Mouse (Mus musculus): Measurements from ENCODE around the gene Adgrf5.
"Not testable (repeated sequence)": the region's sequence is repeated elsewhere in the genome, so short reads cannot be mapped to it uniquely, and the experiment has no call there.

Gene Adgrf5

DNA sequence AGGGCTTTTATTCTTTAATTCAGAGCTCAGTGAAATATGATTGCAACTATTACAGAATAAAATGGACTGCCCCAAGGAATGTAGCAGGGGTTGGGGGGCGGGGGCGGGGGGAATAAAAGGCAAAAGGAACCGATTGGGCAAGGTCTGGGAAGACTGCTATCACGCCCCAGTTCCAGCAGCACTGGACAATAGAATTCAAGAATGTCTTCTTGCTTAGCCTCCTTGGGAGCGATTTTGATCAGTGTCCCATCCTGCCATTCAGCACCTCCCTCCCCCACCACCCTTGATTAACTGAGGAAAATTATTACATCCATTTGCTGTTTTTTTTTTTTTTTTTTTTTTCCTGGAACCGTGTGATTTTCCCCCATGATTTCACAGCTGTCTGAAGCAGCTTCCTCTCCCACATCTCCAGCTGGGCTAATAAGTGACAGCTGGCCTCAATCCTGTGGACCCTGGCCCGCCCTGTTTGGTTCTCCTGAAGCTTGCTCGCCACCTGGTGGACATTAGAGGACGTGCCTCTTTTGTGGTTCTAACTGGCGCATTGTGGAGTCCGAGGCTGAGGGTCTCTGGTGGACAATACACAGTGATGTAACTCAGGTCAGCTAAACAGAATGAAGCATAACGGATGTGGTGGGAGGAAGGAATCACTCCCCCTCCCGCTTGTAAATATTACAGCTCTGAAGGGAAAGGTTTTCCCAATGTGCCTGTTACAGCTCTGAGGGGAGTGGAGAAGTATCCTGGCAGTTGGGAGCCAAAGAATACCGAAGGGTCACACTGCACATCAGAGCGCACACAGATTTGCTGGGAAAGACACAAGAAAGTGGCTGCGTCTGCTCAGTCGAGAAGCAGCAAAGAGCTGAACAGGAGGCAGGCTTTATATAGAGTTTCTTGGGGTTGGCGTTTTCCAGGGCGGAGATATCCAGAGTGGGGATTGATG lies 100.3 kb downstream of the Adgrf5 start:
- DNase-seq (ENCODE audit: low spot score) = peak; percentile 74

DNA sequence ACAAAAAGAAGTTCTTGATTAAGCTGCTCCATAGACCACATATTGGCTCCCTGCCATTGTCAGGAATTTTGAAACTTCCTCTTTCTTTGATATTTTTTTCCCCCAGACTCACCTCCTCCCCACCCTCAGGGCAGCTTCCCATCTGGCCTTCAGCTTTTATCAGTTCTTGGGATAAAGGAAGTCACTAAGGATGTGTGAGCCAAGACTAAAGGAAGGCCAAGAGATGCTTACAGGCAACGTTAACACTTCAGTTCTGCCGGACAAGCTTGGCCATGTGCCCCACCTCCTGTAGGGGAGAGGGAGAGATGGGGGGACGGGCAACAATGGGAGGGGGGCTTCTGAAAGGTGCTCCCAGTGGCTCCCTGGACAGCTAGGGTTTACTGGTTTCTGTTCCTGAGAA lies 109.8 kb downstream of the Adgrf5 start:
- no peak for DNase-seq (ENCODE audit: low spot score)

DNA sequence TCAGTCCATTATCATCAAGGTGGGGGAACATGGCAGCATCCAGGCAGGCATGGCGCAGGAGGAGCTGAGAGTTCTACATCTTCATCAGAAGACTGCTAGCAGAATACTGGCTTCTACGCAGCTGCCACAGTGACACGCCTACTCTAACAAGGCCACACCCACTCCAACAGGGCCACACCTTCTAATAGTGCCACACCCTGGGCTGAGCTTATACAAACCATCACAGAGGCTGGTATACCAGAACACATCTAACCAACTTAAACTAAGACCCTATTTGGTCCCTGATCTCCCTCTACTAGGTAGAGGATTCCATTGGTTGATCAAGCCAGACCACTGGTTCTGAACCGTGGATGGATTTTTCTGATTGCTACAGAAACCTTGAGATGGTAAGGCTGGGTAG lies 112.3 kb downstream of the Adgrf5 start:
- DNase-seq (ENCODE audit: low spot score) = no peak

DNA sequence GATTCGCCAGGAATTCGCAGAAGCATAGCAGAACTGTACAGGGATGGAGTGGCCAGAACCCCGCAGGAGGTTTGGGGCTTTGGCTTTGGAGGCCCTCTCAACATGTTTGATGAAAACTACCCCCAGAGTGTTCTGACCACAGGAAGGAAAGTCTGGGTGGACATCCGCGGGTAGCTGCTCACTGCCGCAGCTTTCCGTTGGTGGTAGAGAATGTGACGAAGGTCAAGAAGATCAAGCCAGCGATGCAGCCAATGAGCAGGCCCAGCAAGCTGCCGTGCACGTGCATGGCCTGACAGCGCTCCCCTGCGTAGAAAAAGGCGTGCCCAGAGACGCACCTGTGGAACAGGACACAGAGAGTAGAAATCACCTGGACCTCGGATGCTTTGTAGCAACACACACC lies 114.5 kb downstream of the Adgrf5 start:
- DNase-seq (ENCODE audit: low spot score) = no peak

DNA sequence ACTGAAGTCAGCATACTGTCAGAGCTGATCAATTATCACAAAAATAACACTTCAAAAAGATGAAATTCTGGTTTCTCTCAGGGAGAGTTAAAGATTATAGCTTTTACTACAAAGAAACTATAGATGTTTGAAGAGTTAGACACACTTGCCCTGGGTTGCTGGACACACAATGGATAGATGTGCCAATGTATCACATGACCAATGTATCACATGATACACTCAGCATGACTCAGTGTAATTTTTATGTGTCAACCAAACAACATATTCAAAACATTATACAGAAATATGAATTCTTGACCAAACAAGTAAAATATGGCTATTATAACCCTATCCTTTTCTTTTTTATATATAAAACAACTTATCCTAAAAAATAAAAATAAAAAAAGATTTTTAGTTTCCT lies 117.4 kb downstream of the Adgrf5 start:
- no peak for DNase-seq (ENCODE audit: low spot score)

DNA sequence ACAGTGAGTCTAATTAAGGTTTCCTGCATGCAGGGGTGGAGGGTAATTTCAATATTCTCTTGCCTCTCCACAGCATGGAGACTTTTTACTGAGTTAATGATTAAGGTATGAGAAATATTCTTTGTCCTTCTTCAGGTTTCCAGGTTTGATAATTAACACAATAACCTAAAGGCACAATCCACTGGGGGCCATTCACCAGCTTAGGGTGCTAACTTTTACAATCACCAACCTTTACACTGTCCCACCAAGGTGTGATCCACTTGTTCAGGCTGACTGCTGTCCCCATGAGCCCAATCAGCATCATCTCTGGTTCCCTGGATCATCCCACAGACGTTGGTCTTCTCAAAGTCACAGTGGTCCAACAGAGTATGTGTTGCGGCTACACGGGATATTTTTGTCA lies 125.7 kb downstream of the Adgrf5 start:
- DNase-seq (ENCODE audit: low spot score) = no peak

DNA sequence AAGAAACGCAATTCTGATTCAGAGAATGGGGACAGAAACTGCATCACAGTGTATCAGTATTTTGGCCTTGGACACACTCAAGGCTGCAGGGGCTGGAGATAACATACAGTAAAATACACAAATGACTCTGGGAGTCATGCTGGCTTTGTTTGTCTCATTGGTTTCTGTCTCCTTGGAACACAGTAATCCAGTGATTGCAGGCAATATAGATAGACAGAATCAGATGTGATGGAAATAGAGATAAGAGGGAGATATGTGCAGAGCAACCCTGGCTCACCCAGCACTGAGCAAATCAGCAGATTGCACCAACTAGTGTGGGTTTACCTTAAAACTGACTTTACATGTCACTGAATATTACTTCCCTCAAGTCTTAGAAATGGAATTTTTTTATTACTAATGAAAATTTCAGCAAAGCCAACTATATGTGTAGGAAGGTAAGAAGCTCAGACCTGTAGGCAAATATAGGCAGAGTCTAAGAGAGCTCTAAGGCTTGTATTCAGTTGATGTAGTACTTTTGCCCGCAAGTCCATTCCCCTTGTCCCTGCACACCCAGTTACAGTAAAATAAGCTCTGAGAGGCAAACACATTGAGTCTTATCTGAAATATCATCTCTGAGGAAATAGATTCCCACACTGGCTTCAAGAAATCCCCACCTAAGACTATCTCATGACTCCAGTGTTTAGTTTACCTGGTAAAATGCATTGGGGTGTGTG lies 128.3 kb downstream of the Adgrf5 start:
- no peak for DNase-seq (ENCODE audit: low spot score)

DNA sequence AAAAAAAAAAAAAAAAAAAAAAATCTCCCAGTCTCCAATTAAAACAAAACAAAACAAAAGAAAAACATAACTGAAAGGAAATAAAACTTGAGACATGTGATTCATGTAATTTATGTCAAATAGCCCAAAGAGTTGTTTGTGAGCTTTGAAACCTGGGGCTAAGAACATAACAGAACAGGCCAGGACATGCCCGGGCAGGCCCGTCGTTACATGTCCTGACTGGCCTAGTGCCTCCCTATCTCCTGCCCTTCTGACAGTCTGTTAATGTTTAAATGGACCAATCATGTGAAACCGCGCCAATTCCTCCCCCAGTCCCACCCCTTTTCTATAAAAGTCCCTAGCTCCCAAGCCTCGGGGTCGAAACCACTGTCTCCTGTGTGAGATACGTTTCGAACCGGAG lies 130.1 kb downstream of the Adgrf5 start:
- not testable (repeated sequence) for DNase-seq (ENCODE audit: low spot score)

DNA sequence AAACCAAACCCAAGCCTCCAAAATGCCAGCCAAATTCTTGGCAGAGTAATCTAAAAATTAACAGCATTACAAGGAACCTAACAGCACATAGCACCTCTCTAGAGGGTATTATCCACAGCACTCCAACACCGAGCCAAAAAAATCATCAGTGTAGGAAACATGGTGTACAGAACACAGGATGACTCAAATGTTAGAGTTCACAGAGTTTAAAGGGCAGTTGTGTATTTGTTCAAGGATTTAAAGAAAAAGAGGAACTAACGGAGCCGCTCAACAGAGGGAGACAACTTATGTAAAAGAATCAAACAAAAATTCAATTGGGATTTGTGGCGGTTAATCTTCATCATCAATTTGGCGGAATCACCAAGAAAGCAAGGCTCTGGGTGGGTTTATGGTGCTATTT lies 135.3 kb downstream of the Adgrf5 start:
- no peak for DNase-seq (ENCODE audit: low spot score)

DNA sequence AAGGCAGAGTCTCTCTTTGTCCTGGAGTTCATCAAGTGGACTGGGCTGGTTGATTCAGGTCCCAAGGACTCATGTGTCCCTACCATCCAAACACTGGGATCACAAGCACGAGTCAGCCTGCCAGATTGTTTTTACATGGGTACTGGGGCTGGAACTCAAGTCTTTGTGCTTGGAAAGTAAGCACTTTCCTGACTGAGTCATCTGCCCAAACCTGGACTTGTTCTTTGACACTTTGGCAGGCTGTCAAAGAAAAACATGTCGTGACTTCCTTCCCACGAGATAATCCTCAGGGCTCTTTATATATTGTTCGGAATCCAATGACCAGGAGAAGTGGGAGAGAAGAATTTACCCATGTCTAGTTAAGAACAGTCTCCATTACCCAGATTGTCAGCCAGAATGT lies 137.3 kb downstream of the Adgrf5 start:
- no peak for DNase-seq (ENCODE audit: low spot score)

DNA sequence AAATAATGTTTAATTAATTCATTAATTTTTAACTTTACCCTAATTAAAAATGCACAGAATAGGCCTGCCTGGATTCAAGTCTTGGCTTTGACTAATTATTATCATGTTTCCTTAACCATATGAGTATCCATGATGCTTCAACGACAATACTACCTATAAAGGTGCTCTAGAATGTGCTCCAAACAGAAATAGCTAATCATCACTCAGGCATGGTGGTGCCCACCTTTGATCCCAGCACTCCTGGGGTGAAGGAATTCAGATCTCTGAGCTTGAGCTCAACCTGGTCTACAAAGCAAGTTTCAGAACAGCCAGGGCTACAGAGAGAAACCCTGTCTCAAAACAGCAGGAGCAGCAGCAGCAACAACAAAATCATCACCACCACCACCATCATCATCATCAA lies 140.3 kb downstream of the Adgrf5 start:
- no peak for DNase-seq (ENCODE audit: low spot score)

DNA sequence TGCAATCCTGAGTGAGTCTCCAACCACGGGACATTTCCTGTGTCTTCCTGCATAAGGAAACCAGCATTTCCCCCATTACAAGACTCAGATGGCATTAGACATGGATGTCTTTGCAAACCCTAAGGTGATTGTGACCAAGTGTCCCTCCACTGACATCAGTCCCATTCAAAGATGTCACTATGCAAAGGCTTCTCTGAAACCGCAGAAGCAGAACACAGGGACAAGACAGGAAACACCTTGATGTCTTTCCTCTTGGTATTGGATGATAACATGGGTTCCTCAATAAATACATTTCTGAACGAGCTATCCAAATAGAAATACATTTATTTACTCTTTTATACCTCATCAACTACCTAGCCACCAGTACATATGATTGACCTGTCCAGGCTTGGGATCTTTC lies 141.0 kb downstream of the Adgrf5 start:
- DNase-seq (ENCODE audit: low spot score) = no peak

DNA sequence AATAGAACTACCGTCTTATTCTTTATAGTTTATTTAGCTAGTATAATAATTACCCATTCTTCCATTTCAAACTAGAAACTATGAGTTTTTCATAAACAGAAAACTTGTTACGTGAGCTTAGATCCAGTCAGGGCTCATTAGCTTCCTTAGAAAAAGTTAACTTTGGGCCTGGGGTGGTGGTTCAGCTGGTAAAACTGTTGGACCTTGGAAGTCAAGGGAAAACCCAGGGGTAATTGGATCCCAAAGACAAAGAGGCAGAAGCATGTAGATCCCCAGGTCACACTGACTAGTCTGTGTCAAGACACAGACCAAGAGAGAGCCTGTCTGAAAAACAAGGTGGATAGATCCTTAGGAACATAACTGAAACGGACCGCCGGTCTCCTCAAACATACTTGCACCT lies 141.4 kb downstream of the Adgrf5 start:
- no peak for DNase-seq (ENCODE audit: low spot score)

DNA sequence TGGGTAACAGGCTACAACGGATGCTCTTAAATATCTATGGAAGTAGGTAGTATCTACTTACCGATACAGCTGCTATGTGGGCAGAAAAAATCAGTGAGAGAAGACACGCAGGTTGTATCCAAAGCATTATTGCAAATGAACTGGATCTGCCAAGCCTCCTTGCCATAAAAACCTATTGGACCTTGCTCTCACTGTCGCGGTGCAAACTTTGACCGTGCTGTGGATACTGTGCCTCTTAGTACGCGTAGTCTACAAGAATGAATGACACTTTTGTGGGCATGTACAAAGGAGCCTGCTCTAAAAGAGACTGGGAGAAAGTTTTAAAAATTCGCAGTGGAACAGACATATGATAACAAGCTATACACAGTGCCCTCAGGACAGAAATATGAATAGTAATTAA lies 142.3 kb downstream of the Adgrf5 start, which contains the start of gene Mep1a:
Gene Mep1a (minus strand): TSS at position 221 of the 400 bp plus-strand sequence.
- no peak for DNase-seq (ENCODE audit: low spot score)

DNA sequence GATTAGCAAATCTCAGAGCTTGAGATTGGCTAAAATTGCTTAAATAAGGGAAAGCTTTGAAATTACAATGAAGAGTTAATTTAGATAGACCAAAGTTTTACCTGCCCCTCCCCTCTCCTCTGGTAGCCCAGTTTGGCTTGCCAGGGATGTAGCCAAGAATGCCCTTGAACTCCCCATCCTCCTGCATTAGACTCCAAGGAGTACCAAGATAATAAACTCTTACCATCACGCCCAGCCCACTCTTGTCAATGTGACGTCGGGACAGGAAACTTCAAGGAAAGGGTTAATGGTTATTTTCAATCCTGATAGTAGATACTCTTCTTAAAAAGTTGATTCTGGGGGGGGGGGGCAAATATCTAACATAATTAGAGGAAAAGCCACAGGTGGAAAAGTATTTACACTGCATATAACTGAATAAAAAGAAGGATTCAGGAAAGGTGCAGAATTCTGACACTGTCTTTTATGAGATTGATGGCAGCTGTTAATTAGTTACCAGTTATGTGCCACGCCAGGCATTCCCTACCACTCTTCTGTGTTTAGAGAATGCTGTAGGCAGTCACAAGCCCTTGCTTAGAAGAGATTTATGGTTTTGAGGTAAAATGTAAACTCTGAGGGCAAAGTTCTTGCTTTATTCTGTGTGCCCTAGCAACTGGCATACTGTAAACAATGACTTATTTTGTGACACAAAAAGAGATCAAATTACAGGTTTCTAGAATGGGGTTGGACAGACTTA lies 143.8 kb downstream of the Adgrf5 start:
- DNase-seq (ENCODE audit: low spot score) = no peak

DNA sequence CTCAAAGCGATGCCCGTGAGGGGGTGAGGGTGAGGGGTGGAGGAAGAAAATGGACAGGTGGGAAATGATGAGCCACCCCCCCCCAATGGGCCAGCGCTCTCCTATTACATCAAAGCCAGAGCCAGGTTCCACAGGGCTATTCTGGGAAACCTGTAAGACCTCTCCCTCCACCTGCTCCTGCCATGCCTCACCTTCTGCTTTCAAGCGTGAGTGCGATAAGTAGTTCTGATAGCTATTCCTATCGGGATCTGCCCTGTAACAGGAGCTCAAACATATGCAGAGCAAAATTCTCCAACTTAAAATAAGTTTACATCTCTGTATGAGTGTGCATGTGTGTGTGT lies 144.3 kb downstream of the Adgrf5 start:
- DNase-seq (ENCODE audit: low spot score) = no peak
